Mouse (Mus musculus) cerebellum, adult 18-20 months (tissue): ENCODE measurements at regions not wholly inside any gene's neighbourhood (a gene's known extent, or its start where the extent isn't known, plus 50 kb on each side); places are given as distances from the start of the nearest gene placed in this dataset.
"Not testable (repeated sequence)": the region's sequence is repeated elsewhere in the genome, so short reads cannot be mapped to it uniquely, and the experiment has no call there.

ENCODE experiments used
- DNase-seq, 2 experiments: peaks; one replicate each; pipeline ENCODE4 v3.0.0; 2021

DNA sequence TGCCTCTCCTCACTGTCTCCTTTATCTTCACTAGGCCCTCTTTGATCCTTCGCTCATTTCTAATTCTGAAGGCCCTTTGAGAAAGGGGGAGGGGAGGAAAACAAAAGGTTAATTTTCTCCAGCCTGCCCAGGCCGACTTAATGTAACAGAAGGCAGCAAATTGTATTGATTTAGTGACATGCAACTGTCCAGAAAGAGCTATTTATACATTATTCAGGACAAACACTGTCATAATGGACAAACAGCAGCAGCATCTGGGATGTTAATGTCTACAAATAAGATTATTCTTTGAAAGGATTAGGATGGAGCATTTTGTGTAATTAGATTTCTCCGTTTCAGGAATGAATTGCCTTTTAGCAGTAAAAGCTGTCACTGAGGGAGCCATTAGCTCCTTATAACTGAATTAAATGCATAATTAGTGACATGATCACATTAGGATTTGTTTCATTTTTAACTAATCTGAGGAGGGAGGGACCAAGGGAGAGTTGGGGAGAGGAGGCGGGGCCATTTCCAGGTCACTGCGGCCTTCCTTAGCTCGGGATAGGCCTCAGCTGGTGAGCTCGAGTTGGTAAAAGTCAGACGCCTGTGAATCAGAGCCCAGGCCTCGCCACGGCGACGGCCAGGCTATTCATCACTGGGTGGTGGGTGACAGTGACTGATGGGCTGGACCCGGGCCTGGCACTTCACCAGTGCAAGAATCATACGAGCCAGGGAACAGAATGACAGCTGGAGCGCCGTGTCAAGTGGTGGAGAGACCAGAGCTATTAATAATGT lies 167.7 kb downstream of the Nkx6-1 start:
- DNase-seq, result no peak

DNA sequence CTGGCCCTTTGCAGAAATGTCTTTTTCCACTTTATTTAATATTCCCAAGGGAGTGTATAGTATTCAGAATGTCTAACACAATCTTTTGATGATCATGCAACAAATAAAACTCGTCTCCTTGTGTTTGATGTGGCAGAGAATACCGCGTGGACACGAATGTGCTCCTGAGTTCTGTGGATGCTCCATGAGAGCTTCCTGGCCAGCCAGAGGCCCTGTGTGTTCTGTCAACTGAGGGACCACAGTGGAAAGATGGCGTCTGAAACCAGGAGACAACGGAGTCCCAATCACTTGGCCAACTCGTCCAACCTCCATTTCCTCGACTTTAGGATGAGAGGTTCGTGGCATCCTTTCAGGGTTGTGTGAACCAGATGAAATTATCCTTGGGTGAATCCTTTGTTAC lies 168.6 kb downstream of the Nkx6-1 start:
- DNase-seq, result no peak

DNA sequence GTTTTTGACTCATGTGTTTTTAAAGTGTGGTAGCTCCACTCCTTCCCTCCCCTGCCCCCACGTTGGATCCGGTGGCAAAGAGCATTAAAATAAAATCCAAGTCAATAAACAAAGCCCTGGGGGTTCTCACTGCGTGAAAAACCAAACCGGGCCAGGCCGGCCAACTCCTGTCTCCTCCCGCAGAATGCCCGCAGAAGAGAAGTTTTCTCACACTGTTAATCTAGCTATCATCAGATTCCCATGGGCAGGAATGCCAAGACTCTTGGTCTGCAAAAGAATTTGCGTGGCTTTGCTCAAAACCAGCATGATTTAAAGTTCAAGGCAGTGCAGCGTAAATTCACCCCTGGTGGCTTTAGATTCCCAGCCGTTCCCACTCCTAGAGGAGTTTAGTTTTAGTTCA lies 219.0 kb downstream of the Nkx6-1 start:
- no peak for DNase-seq

DNA sequence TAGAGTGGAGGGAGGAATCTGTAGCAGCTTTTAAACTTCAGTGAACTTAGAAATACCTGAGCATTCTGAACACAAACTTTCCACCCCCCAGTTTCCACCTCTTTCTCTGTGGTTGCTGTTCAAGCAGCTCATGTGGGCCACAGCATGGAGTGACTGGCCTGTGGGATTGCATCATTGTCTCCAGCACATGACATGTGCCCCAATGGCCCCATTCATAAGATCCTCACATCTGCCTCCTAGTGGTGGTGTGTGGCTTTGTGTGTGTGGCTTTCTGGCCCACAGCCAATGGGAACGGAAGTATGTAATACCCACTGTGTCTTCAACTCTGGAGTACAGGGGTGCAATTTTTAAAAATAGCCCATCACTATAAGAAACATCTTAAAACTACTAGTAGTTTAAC lies 223.0 kb downstream of the Nkx6-1 start:
- no peak for DNase-seq

DNA sequence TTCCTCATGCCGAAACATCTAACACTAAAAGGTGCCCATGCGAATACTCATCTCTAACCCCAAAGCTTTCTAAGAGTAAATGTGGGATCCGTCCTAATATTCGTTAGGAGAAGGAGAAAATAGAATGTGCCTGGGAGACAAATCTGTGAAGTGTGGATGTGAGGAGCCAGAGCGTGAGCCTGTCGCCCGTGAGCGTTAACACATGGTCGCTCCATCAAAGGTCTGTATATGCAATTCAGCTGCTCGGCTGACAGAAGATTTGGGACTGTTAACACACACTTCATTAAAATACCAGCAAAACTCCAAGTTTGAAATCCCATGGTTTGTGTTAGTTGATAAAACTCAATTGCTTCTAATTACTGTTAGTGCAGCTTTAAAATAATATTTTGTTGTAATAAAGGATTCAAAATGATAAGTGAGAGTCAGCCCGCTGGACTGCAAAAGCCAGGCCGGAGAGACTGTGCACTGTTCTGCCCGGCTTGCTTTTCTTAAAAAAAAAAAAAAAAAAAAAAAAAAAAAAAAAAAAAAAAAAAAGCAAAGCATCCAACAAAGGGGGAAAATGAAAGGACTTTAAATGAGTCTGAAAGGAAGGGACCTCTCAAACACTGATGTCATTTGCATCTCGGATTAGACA lies 227.0 kb downstream of the Nkx6-1 start:
- DNase-seq, result no peak

DNA sequence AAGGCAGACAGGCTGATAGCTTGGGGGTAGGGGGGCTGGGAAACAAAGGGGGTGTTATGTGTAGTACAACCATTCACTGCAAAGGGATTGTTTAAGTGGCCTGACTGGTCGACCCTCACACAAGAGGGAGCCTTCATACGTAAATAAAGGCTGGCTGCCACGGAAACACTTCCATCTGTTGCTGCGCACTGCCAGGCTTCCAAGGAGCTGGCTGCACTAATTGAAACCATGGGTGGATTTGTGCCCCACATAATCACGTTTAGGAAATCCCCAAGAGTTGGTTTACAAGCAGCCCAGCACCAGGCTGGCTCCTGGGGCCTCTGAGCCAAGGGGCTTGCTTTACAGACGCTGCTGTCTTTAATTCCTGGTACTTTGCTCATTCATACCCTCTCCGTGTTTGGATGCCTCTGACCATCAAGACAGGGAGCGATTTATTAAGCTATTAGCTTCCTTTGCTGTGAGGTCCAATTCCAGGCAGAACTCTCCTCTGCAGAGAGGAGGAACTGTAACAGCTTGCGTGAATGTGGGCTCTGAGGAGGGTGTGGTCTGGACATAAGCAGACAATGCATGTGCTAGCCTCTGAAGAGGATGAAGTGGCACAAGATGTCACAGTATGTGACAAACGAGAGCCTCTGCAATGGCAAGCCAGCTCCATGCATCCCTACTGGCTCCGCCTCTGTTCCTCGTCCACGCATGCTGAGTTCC lies 238.6 kb downstream of the Nkx6-1 start:
- no peak for DNase-seq

DNA sequence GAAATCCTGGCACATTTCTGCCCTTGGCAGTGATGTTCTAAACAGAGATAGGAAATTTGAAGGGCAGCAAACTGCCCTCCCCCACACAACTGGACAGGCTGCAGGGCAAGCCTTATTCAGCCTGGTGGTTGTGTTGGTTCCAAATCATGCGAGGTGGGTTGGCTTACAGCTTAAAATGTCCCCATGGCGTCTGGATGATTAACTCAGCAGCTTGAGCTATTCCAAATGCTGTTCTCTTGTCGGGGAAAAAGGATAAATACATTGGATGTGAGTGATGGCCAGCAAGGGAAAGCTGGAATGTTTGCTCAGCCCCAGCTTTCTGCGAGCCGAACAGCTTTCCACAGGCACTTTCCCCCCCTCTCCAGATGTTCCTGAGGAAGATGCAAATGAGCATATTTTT lies 280.5 kb downstream of the Nkx6-1 start:
- peak; percentile 17 to 22 for DNase-seq

DNA sequence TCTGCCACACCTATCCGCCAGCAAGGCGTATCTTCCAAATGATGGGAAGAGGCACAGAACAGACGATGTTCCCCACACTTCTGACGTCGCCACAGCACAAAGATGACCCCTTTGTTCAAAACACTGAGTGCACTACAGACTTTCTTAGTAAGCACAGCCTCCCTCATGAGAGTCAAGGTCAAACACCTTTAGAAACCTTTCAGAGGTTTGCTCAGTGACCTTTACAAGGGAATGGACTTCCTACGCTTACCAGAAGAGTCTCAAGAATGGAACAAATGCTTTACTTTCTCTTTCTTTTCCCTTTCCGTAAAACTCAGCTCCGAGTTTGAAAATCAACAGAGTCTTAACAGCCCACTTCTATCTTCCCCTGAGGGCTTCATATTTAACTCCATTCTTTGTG lies 283.4 kb downstream of the Nkx6-1 start:
- no peak for DNase-seq

DNA sequence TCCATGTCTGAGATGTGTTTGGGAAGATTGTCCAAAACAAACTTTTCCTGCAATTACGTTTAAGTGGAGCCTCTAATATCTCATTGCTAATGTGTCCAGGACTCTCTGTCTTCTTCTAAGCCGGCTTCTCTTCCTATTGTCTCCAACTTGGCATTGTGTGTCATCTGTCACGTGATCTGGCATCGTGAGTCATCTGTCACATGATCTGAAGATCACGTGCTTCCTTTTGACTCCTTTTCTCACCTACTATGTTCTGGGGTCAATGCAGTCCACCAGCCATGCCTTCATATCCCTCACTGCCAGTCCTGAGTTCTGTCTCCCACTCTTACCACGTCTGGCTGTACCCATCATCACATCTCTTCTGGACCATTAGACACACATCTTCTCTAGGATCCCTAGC lies 288.1 kb downstream of the Nkx6-1 start:
- DNase-seq, result no peak

DNA sequence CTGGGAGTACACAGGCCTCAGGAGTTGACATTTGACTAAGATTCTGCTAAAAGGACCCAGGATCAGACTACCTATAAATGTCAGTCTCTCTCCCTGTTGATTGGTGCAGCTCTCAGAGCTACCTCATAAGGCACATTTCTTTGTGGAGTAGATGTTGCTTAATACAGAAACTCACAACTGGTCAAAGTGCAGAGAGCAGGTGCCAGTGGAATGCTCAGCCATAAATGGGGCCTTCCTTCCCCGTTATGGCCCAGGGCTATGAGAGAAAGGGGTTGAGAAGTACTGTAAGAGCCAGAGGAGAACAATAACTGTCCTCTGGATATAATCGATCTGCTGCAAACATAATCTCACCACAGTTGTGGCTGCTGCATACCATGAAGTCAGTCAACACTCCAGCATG lies 290.7 kb downstream of the Nkx6-1 start:
- no peak for DNase-seq

DNA sequence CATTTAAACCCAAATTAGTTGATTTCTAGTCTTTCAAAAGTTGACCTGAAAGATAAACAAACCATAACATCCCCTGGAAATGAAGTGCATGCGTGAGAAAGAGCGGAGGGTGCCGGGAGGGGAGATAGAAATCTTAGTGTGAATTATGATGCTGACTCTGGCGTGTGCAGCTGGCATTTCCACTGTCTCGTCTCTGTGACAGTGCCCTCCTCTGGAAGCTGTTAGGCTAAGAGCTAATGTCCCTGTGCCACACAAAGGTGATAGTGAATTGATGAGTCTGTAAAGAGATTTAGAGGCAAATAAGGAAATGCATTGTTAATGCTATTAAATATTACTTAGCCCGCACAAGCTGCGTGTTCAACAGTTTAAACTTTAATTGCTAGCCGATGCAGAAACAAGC lies 292.6 kb downstream of the Nkx6-1 start:
- DNase-seq, result no peak

DNA sequence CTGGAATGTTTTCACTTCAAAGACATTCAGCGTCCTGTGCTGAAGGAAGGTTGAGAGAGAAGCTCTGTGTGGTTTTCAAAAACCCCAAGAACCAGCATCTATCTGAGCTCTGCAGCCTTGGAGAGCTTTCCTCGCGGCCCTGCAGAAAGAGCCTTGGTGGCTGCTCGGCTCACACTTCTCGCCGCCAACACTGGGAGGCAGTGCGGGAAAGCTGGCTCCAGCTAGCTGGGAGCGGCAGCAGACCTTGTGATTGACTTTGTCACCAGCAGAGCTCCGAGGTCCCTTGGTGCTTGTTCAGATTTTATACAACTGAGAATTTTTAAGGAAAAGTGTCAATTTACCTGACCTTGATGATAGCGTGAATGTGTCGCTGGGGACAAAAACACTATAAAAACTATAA lies 299.4 kb downstream of the Nkx6-1 start:
- DNase-seq, result peak; percentile 41 to 47

DNA sequence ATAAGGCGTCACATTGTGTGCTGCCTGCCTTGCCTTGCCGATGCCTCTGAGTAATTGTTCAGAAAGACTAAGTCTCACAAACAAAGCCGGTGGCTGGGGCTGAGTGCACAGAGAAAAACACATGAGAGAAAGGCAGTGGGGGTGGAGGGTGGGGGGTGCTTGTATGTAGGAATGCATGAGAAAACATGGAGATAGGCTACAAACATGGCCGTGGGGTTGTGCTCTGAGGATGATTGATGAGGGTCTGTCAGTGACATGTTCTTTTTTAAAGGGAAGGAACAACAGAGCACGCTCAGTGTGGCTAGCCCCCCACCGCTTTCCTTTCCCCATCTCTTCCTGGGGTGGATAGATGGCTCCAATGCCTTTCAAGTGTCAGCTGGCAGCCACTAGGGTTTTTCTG lies 304.8 kb downstream of the Nkx6-1 start:
- DNase-seq, result no peak

DNA sequence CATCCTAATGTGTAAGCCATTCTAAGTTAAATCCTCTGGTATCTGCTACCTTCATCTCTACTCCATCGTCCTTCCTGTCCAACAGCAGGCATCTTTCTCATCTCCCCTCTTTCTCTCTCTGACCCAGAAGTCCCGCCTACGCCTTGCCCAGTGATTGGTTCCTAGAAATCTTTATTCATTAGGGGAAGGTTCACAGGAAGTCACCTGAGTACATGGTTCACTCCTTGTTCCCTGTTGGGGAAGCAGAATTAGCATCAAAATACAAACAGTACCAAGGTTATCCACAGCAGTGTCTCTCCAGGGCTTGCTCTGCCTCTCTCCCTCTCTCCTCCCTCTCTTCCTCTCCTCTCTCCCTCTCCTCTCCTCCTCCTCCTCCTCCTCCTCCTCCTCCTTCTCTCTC lies 319.4 kb downstream of the Nkx6-1 start:
- no peak for DNase-seq

DNA sequence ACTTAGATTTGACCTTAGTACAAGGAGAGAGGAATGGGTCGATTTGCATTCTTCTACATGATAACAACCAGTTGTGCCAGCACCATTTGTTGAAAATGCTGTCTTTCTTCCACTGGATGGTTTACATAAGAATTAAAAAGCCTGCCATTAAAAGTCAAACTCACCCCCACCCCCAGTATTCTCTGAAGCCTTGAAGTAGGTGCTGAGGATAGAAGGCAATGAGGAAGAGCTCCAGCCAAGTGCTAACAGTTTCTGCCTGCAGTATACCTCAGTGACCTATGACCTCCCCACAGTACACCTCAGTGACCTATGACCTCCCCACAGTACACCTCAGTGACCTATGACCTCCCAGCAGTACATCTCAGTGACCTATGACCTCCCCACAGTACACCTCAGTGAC lies 328.4 kb downstream of the Nkx6-1 start:
- not testable (repeated sequence) for DNase-seq

DNA sequence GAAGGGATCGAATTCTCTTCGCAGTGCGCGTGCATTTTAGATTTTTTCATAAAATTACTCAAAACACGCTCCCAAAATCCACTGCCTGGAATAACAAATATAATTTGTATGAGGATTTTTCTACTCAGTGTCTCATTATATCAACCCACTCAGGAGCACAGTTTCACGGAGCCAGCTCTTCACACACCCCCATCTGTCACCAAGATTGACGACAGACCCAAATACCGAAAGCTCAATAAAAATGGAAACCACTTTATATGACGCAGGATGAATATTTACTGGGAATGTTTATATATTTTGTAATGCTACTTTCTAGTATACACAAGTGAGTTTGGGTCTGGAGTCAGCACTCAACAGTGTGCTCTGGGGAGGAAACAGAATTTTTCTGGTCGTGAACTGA lies 333.0 kb downstream of the Nkx6-1 start:
- no peak for DNase-seq

DNA sequence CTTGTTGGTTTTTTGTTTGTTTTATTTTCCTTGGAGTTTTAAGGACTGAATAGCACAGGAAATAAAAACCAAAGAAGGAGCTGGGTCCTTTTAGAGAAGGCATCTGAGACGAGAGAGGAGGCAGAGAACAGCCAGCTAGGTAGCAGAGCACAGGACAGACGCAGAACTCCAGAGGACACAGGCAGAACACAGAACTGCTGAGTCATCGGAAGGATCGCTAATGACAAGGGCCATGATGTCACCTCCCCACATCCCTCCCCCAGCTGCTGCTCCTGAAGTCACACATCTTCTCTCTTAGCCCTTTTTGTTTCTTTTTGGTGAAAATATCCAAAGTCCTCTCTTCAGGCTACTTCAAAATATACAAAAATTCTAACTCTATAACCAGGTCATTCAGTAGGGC lies 338.7 kb downstream of the Nkx6-1 start:
- DNase-seq, result no peak

DNA sequence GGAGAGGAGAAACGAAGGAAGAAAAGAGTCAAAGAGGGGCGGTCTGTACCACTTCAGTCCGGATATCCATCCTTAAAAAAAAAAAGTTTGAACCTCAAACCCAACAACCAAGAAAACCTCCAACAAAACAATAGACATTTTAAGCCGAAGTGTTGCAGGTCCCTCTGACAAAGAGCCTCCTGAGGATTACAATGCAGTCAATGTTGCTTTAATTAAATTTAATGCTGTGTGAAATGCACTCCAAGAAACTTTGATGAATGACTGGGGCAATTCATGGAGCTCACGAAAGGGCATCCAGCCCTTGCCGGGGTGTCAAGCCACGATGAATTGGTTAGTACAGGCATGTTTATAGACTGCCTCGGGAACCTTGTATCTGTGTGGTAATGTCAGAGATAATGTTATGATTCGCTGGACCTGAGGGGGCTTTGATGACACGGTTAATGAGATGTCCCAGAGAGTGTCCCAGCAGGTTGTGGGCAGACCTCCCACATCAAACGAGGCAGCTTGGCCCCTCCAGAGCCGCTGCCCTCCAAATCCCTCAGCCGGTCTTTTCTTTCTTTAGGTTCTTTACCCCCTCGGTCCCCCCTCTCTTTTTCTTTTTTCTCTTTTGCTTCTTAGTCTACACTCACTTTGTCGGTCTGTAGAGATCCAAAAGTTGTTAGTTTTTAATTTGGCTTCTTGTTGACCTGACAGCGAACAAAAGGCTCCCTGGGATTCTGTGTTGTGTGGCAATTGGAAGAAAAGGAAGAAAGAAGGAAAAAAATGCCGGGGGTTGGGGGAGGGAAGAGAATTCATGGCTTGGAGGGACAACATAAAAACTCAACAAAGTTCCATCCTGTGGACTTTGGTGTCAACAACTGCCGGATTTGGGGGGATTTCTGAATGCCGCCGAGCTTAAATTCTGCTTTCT lies 341.5 kb downstream of the Nkx6-1 start:
- no peak for DNase-seq

DNA sequence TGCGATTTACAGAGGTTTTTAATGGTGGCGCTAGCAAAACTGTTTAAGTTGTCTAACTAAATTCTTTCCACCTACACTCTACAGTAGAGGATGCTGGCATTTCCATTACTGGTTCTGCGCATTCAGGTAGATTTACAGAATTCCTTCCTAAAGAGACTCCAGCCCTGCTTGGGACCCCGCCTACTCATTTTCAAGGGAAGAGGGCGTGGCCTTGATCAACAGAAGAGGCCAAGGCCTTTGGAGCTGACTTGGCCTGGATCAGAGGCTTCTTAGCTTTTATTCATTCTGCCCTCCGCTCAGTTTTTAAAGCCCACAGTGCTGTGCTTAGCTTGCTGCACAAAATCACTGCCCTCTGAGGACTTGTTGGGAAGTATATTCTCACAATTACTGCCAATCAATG lies 364.8 kb downstream of the Nkx6-1 start:
- no peak for DNase-seq

DNA sequence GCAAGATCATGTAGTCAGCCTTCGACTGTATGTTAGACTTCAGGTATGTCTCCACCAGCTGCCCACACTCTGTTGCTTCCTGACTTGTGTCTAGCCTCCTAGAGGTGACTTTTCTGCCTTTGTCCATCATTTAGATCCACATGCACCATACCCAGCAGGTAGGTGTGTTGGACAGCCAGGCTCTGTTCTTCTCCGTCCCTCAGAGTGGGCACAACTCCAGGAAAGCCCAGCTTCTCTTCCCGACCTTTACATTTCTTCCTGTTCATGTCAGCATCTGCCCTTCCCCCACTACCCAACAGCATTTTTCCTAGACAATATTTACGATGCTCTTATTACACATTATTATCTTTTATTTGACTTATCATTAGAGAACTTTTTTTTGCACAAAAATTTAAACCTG lies 366.4 kb downstream of the Nkx6-1 start:
- peak in 1 of 2 experiments; percentile 25 for DNase-seq

DNA sequence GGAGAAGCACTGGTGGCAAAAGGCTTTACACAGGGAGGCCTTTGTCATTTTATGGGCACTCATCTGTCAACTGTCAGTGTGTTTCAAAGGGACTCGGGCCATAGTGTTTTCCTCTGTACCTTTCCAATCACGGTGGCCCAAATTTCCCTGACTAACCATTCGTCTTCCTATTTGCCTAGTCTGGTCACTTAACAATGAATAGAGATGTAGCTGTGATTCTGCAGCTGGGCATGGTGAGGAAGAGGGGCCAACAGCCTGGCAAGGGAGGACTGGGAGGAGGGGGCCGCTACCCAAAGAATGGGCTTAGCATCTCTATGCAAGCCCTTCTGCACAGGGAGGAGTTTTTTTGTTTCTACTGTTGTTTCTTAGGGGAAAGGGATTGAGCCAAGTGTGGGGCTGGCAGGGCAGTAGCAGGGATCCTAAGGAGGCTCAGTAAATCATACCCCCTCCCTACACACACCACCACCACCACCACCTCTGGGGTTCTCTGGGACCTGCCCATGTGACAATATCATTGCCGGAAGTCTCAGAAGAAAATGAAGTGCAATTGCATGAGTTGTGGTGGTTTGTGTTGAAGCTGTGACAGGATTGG lies 367.2 kb downstream of the Nkx6-1 start:
- no peak for DNase-seq

DNA sequence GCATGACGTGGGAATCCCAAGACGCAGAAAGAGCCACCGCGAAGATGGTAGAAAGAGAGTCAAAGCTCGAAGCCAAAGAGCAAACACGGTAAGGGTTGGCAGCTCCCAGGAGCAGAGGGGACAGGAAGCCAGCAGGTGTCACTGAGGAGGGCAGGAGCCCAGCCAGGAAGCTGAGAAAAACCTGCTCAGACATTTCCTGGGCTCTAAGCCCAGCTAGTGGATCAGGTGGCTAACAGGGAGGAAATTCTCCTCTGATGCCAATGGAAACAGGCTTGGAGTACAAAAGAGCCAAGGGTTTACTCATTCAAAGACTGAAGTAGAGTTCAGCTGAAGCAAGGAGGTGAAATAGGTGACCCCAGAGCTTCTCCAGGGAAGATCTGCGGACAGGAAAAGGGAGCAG lies 368.9 kb downstream of the Nkx6-1 start:
- peak; percentile 87 to 94 for DNase-seq

DNA sequence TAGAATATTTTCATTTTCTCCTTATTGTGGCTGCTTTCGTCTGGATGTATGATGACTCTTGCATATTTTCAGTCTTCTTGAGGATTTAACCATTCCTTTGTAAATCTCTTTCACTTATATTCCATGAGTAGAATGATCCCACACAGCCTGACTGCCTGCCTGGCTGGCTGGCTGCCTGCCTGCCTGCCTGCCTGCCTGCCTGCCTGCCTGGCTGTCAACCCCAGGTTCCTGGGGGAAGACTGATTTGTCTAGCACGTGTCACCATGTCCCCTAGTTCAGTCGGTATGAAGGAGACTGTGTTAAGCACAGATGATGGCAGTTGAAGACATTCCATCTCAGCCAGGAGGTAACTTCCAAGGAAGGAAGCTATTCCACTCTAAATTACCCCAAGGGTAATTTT lies 370.8 kb downstream of the Nkx6-1 start:
- DNase-seq, result peak; percentile 22 to 26
